Mouse (Mus musculus): ENCODE data around the gene Sulf2. TPM values are rescaled to one million over a fixed set of nuclear protein-coding genes. Genes with fewer than 3 reads are reported as not detected.

Sulf2 gene
- polyA plus RNA-seq, 2 experiments = 200 to 294 TPM

DNA sequence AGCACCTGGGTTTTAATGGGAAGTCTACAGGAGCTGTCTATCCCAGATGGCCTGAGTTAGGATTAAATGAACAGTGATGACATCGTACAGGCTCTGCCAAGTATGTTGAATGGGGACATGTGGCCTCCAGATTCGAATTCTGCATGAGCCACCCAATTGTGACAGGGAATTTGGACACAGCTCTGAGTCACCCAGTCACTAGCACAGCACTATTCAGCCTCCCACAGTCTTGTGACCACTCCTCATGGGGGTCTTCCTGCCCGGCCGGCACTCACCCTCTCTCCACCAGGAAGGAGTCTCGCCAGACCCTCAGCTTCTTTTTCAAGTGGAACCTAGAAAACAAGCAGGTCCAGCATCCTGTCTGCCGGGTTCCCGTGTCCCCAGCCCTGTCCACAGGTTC is 71.4 kb downstream of the Sulf2 start:
- Histone ChIP-seq H3K27me3 (ENCODE audit: control insufficient read depth, insufficient read depth, low read length) (no peaks in the 10 kb centered on the region), H3K9me3 (ENCODE audit: control insufficient read depth, low read length) (no peaks in the 10 kb centered on the region), H3K27ac (replicated peaks; ENCODE audit: low read depth, low read length) (no peak overlapping the region), H3K36me3 (ENCODE audit: control insufficient read depth, insufficient read depth, low read length) (peaks cover 86% of the 10 kb centered on the region), H3K4me3 (replicated peaks; ENCODE audit: low read length) (no peak overlapping the region), H3K4me2 (replicated peaks; ENCODE audit: low read depth, low read length, severe bottlenecking) (no peak overlapping the region), H3K9ac (ENCODE audit: low read depth, low read length, severe bottlenecking) (no peak overlapping the region), H3K4me1 (ENCODE audit: control insufficient read depth, insufficient read depth, low read length) (peaks cover 3% of the 10 kb centered on the region; the same call in 1 of the 2 replicates)
- ATAC-seq (ENCODE audit: low FRiP score, low read depth) (no peak), DNase-seq (ENCODE audit: low spot score) (no peak)
- WGBS = 83% methylated on average over 7 of the region's 7 CpGs
- no peak for TF ChIP-seq POLR2A (IDR thresholded peaks at IDR 0.05; ENCODE audit: borderline replicate concordance, extremely low read depth, insufficient read depth, insufficient read length)

DNA sequence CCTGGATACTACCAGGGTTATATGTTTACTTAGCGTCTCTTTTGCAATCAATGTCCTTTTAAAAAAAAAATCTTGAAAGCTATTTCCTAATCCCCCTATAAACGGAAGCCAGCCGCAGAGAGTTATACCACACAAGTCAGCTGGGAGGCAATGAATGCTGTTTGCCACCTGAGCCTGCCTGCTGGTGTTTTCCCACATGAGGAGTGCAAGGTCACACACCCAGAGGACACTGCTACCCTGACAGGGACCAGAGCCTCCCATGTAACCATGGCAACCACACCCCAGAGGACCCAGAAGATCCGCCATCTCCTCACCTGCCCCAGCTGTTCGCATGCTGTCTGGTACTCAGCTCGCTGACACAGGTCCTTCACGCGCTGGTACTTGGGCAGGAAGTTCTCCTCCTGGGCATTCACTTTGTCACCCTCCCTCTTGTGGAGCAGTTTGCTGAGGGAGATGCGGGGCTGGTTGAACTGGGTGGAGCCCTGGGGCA is 71.9 kb downstream of the Sulf2 start:
- DNase-seq (ENCODE audit: low spot score) (no peak), ATAC-seq (ENCODE audit: low FRiP score, low read depth) (no peak)
- no peak for TF ChIP-seq POLR2A (IDR thresholded peaks at IDR 0.05; ENCODE audit: borderline replicate concordance, extremely low read depth, insufficient read depth, insufficient read length)
- Histone ChIP-seq H3K9ac (ENCODE audit: low read depth, low read length, severe bottlenecking) (no peak overlapping the region), H3K36me3 (ENCODE audit: control insufficient read depth, insufficient read depth, low read length) (peaks cover 87% of the 10 kb centered on the region), H3K4me1 (ENCODE audit: control insufficient read depth, insufficient read depth, low read length) (peaks cover 3% of the 10 kb centered on the region; the same call in 1 of the 2 replicates), H3K27me3 (ENCODE audit: control insufficient read depth, insufficient read depth, low read length) (no peaks in the 10 kb centered on the region), H3K4me3 (replicated peaks; ENCODE audit: low read length) (no peak overlapping the region), H3K4me2 (replicated peaks; ENCODE audit: low read depth, low read length, severe bottlenecking) (no peak overlapping the region), H3K27ac (replicated peaks; ENCODE audit: low read depth, low read length) (no peak overlapping the region), H3K9me3 (ENCODE audit: control insufficient read depth, low read length) (no peaks in the 10 kb centered on the region)
- WGBS = 68% methylated on average over 9 of the region's 9 CpGs

DNA sequence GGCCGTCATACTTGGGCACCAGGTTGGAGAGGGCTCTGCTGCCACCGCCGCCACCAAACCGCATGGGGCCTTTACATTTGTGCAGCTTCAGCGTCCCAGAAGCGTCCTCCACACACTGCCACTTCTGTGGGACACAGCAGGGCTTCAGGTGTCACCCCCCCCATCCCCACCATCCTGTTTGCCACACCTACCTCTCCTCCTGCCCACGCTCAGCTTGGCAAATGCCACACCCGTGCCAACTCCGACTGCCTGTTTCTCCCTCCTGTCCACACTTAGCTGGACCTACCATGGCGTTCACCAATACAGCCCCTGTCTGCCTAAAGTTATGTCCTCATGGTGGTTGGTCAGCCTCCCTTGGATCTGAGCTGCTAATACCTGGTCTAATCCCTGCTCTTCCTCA is 72.8 kb downstream of the Sulf2 start:
- WGBS = 89% methylated on average over 10 of the region's 10 CpGs

DNA sequence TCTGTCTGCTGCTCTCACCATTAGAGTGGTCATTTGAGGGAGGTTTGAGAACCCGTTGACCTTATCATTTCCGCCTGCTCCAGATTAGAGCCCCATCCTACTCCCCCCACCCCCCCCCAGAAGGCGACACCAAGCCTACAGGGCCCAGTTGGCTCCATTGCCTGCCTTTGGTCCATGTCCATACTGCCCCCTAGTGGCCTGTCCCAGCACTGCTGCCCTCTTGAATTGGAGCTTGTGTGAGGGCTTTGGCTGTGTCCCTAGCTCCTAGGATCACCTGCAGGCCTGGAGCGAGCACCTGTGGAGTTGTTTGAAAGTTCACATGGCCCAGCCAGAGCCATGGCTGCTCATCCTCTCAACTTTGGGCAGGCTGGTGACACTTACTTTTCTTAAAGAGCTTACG is 73.3 kb downstream of the Sulf2 start:
- no peak overlapping the region for H3K4me3 ChIP-seq (replicated peaks; ENCODE audit: low read length)
- no peak overlapping the region for H3K4me2 ChIP-seq (replicated peaks; ENCODE audit: low read depth, low read length, severe bottlenecking)
- peaks cover 3% of the 10 kb centered on the region; the same call in 1 of the 2 replicates for H3K4me1 ChIP-seq (ENCODE audit: control insufficient read depth, insufficient read depth, low read length)
- no peaks in the 10 kb centered on the region for H3K9me3 ChIP-seq (ENCODE audit: control insufficient read depth, low read length)
- WGBS = 70% methylated on average over 5 of the region's 5 CpGs
- no peak for TF ChIP-seq POLR2A (IDR thresholded peaks at IDR 0.05; ENCODE audit: borderline replicate concordance, extremely low read depth, insufficient read depth, insufficient read length)
- H3K27ac ChIP-seq (replicated peaks; ENCODE audit: low read depth, low read length) = no peak overlapping the region
- H3K36me3 ChIP-seq (ENCODE audit: control insufficient read depth, insufficient read depth, low read length) = peaks cover 91% of the 10 kb centered on the region
- ATAC-seq (ENCODE audit: low FRiP score, low read depth) = no peak
- no peak overlapping the region for H3K9ac ChIP-seq (ENCODE audit: low read depth, low read length, severe bottlenecking)
- peak; percentile 63 for DNase-seq (ENCODE audit: low spot score)
- H3K27me3 ChIP-seq (ENCODE audit: control insufficient read depth, insufficient read depth, low read length) = no peaks in the 10 kb centered on the region

More for the DNA sequence above, 72.8 kb downstream of the Sulf2 start:
- Histone ChIP-seq H3K4me3 (replicated peaks; ENCODE audit: low read length) (no peak overlapping the region), H3K9me3 (ENCODE audit: control insufficient read depth, low read length) (no peaks in the 10 kb centered on the region), H3K9ac (ENCODE audit: low read depth, low read length, severe bottlenecking) (no peak overlapping the region), H3K27me3 (ENCODE audit: control insufficient read depth, insufficient read depth, low read length) (no peaks in the 10 kb centered on the region), H3K27ac (replicated peaks; ENCODE audit: low read depth, low read length) (no peak overlapping the region), H3K4me2 (replicated peaks; ENCODE audit: low read depth, low read length, severe bottlenecking) (no peak overlapping the region), H3K36me3 (ENCODE audit: control insufficient read depth, insufficient read depth, low read length) (peaks cover 90% of the 10 kb centered on the region), H3K4me1 (ENCODE audit: control insufficient read depth, insufficient read depth, low read length) (peaks cover 3% of the 10 kb centered on the region; the same call in 1 of the 2 replicates)
- no peak for TF ChIP-seq POLR2A (IDR thresholded peaks at IDR 0.05; ENCODE audit: borderline replicate concordance, extremely low read depth, insufficient read depth, insufficient read length)
- ATAC-seq (ENCODE audit: low FRiP score, low read depth) (no peak), DNase-seq (ENCODE audit: low spot score) (no peak)

DNA sequence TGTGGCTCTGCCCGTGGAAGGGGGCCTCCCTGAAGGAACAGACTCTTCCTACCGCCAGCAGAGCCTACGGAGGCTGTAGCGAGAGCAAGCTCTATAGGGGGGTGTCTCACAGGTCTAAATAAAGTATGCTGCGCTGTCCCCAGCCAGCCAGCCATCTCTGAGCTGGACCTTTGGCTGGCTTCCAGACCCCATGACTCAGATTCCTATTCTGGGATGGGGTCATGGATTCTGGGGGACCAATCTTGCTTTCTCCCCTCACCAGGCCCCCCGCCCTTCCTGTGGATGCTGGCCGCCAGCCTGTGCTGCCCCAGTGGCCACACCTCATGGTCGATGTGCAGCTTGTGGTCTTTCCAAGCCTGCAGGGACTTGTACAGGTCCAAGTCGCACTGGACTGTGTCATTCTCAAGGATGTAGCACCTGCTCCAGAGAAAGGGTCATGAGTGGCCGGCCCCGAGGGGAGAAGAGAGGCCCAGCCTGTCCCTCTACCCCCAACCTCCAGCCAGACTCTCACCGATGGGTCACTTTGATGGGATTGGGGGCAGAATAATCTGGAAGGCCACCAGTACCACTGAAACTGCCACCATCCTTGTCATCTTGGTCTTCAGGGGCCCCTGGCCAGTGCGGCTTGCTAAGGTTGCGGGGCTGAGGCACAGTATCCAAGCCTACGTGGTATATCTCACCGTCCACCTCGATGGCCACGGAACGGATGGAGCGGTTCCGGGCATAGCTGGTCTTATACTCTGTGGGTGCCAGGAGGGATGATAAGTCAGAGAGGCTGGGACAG is 74.3 kb downstream of the Sulf2 start:
- no peak overlapping the region for H3K9ac ChIP-seq (ENCODE audit: low read depth, low read length, severe bottlenecking)
- WGBS = 87% methylated on average over 21 of the region's 21 CpGs

More for the DNA sequence above, 74.3 kb downstream of the Sulf2 start:
- Histone ChIP-seq H3K27ac (replicated peaks; ENCODE audit: low read depth, low read length) (no peak overlapping the region), H3K36me3 (ENCODE audit: control insufficient read depth, insufficient read depth, low read length) (peaks cover 85% of the 10 kb centered on the region), H3K4me2 (replicated peaks; ENCODE audit: low read depth, low read length, severe bottlenecking) (no peak overlapping the region), H3K4me1 (ENCODE audit: control insufficient read depth, insufficient read depth, low read length) (peaks cover 3% of the 10 kb centered on the region; the same call in 1 of the 2 replicates), H3K27me3 (ENCODE audit: control insufficient read depth, insufficient read depth, low read length) (no peaks in the 10 kb centered on the region), H3K4me3 (replicated peaks; ENCODE audit: low read length) (no peak overlapping the region), H3K9me3 (ENCODE audit: control insufficient read depth, low read length) (no peaks in the 10 kb centered on the region)
- TF ChIP-seq POLR2A (IDR thresholded peaks at IDR 0.05; ENCODE audit: borderline replicate concordance, extremely low read depth, insufficient read depth, insufficient read length) = no peak
- peak; percentile 56 for DNase-seq (ENCODE audit: low spot score)
- ATAC-seq (ENCODE audit: low FRiP score, low read depth) = peak; percentile 31; the same call in 1 of the 2 replicates

Measured in limb, embryonic 14.5 days (tissue).